Mouse (Mus musculus) left cerebral cortex, postnatal 25 days (tissue): Measurements from ENCODE around the gene Leprot. TPM values are rescaled to one million over a fixed set of nuclear protein-coding genes. Genes with fewer than 3 reads are reported as not detected.

ENCODE experiments used
- DNase-seq, 2 experiments: peaks; one replicate each; pipeline ENCODE4 v3.0.0; 2022; ENCODE audit warnings: low spot score in 2 of 2, mixed read lengths in 1 of 2
- intact Hi-C: fragments of 180-260 bp; cut with DNase I; formaldehyde crosslinking; loops from one replicate; pipeline ENCODE4 v1.15.1; 2025
- total RNA-seq, 2 experiments: library from RNA; stranded (reverse); gene quantifications; 2 replicates each; pipeline ENCODE4 v1.2.3; 2021

Leprot gene
- 10 to 100 TPM; 26.4 to 27.8 TPM for total RNA-seq

DNA sequence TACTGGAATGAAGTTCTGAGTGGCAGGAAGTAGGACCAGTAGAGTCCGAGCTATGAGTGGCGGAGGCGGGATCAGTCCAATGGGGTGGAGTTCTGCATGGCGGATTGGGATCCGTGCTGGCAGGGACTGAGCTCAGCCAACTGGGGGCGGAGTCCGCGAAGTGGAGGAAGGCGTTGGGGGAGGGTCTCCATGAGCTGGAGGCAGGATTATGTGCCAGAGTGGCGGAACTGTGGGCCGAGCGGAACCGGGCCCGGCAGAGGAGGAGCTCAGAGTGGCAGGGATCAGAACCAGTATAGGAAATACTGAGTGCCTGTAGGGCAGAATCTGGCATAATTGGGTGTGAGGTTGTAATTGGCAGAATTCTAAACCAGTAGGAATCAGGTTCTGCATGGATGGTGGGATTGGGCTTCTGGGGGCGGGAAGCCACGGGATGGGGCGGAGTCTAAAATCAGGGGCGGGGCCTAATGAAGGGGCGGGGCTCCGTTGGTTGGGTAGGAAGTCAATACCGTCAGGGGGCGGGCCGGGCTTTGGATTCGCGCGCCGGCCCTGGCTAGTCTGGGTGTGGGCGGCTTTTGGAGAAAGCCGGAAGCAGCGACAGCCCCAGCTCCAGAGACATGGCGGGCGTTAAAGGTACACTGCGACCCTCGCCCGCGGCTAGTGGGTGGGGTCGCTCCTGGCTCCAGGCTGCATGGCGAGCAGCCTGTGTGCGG, at the start of gene Leprot:
Gene Leprot (plus strand): TSS at position 523 of the 710 bp plus-strand sequence.
- intact Hi-C loops: loop anchor here (10.0 kb wide), 2 partner anchors 263 to 293 kb away; no protein-coding TSS in a partner anchor
- DNase-seq: peak; percentile 100

DNA sequence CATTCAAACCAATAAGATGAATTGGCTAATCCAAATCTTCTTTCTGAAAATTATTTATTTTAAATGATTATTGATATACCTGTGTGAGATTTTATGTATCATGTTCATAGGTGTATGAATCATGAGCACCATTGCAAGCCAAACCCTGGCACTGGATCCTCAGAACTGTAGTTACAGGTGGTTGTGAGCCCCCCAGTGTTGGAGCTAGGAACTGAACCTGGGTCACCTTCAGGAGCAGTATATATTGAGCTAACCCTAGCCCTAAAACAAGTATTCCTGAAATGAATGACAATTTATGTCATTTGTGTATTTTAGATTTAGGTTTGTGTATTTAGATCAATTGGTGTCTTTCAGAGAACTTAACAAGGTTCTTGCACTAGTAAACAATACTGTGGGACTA, 45.8 kb upstream of the Leprot start:
- DNase-seq: no peak
- intact Hi-C loops: no loop called here

- intact Hi-C loops: no loop called here
- DNase-seq: no peak
Observed at GRCm38 (mm10) chr4:101603635-101604034, 43.9 kb upstream of the Leprot start.

DNA sequence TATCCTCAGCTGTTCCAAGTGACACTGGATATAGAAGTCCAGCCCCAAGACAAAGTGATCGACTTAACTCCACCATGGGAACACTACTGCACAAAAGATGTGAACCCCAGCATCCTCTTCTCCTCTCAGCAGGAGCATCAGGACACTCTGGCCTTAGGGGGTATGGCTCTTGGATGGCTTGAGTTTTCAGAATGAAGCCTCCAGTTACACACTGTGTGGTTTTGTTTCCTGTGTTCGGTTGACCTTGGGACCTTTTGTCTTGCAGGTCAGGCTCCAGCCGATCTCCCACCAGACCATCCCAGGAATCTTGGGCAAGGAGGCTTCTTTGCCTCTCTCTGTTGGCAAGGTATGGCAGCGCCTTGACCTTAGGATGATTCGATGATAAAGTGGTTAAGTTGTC, 31.0 kb upstream of the Leprot start:
- no peak for DNase-seq
- intact Hi-C loops: loop anchor here (5.0 kb wide), 1 partner anchor 109 kb away; no protein-coding TSS in a partner anchor

DNA sequence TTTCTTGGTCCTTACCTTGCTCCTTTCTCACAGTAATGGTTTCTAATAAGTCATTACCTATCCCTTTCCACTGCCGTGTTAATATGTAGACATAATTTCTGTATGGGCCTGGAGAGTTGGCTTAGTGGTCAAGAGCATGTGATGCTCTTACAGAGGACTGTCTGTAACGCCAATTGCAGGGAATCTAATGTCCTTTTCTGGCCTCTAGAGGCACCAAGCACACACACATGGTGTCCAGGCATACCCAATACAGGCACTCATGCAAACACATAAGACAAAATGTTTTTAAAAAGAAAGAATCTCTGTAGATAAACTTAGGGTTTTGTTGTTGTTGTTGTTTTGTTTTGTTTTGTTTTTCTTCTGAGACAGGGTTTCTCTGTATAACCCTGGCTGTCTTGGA, 29.8 kb upstream of the Leprot start:
- DNase-seq: no peak
- intact Hi-C loops: loop anchor here (5.0 kb wide), 1 partner anchor 110 kb away; no protein-coding TSS in a partner anchor

DNA sequence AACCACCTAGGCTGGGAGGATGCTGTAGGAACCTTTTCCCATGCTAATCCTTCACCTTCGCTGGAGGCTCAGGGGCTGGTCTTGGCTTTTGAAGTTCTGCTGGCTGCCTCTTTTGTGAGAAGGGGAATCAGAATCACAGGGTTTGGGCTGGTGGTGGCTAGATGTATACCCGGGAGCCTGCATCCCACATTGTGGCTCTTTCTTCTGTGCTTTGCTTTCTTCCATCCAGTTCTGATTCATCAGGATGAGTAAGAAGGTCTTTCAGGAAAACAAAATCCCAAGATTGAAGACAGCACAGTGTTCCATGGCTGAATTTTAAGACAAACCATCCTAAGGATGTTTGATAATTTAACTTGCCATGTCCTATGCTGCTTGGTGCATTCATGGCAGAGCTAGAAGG, 27.3 kb upstream of the Leprot start:
- peak in 1 of 2 experiments; percentile 57 for DNase-seq
- intact Hi-C loops: no loop called here

DNA sequence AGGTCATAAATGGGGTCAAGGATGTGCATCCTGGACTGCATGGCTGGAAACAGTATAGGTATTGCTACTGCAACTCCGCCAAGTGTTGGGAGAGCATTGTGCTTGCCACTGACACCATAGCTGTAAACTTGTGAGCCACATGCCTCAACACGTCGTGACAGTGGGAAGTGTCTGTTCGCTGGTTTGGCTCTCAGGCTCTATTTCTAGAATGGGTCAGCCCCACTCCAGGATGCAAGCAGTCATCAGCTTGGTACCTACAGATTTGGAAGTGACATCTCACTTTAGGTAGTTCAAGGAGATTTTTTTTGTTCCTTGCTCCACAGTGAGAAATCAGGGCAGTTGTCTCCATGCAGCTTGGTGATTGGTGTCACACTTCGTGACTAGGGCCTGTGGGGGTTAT, 26.3 kb upstream of the Leprot start:
- intact Hi-C loops: no loop called here
- DNase-seq: peak in 1 of 2 experiments; percentile 65

DNA sequence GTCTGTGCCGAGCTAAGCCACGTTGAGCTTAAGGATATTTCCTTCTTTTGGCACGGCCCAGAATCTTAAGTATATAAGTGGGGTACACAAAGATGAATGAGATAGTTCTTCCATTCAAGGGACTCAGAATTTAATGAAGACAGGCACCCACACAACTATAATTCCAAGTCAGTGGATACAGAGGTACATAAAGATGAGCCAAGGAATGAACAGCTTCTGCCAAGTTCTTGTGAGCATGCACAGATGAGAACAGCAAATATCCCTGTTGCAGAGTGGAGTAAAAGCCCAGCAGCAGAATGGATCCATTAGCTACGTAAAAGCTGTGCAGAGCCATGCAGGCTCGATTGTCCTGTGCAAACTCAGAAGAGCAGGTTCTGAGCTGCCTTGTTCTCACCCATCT, 22.2 kb upstream of the Leprot start:
- intact Hi-C loops: no loop called here
- no peak for DNase-seq

DNA sequence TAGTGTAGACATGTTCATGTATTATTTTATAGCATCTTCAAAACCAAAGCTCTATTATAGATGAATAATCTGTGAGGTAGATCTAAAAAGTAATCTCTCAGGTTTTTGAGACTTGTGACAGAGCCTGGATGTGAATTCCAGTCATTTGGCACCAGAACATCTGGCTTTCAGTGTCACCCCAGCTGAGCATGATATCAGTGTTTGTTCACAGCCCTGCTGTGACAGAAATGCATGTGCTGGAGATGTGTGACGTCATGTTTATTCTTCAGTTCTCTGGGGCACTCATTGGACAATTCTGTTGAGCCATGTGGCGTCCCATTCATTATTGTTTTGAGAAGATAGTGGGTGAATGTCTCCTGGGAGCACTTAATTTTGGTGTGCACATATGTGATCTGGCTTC, 11.9 kb upstream of the Leprot start:
- DNase-seq: no peak
- intact Hi-C loops: no loop called here

- intact Hi-C loops: no loop called here
- DNase-seq: no peak
Observed at GRCm38 (mm10) chr4:101637472-101637871, 10.0 kb upstream of the Leprot start.

DNA sequence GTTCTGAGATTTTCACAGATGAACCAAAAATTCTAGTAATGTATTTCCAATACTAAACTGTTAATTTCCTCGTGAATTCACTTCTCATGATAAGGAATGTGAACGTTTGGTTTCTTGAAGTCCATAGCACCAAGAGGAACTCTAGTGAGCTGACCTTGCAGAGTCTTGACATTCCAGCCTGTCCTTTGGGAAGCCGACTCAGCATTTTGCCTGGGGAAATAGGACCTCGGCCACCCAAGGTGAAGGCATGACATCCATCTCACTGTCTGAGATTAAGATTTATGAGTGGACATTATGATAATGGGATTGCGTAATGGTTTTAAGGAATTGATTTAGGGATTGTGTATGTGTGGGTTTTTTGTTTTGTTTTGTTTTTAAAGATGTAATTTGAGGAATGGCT, 6.9 kb upstream of the Leprot start:
- intact Hi-C loops: loop anchor here (5.0 to 10.0 kb wide), 3 partner anchors 123 to 286 kb away; no protein-coding TSS in a partner anchor

GRCm38 (mm10) chr4:101642708-101643107, 4.8 kb upstream of the Leprot start:
- intact Hi-C loops: loop anchor here (5.0 to 10.0 kb wide), 3 partner anchors 125 to 288 kb away; no protein-coding TSS in a partner anchor
- peak in 1 of 2 experiments; percentile 31 for DNase-seq

More for the DNA sequence above, 6.9 kb upstream of the Leprot start:
- no peak for DNase-seq

GRCm38 (mm10) chr4:101643216-101643615, 4.3 kb upstream of the Leprot start:
- peak; percentile 39 to 82 for DNase-seq
- intact Hi-C loops: loop anchor here (5.0 to 10.0 kb wide), 3 partner anchors 126 to 288 kb away; no protein-coding TSS in a partner anchor

- no peak for DNase-seq
- intact Hi-C loops: loop anchor here (10.0 kb wide), 2 partner anchors 262 to 292 kb away; no protein-coding TSS in a partner anchor
Observed at GRCm38 (mm10) chr4:101646857-101647195, 692 bp upstream of the Leprot start.

GRCm38 (mm10) chr4:101647976-101648642, 591 bp downstream of the Leprot start:
- intact Hi-C loops: loop anchor here (10.0 kb wide), 2 partner anchors 263 to 293 kb away; no protein-coding TSS in a partner anchor
- no peak for DNase-seq

- intact Hi-C loops: loop anchor here (10.0 kb wide), 2 partner anchors 264 to 294 kb away; no protein-coding TSS in a partner anchor
- no peak for DNase-seq
Observed at GRCm38 (mm10) chr4:101648745-101649144, 1.2 kb downstream of the Leprot start.

DNA sequence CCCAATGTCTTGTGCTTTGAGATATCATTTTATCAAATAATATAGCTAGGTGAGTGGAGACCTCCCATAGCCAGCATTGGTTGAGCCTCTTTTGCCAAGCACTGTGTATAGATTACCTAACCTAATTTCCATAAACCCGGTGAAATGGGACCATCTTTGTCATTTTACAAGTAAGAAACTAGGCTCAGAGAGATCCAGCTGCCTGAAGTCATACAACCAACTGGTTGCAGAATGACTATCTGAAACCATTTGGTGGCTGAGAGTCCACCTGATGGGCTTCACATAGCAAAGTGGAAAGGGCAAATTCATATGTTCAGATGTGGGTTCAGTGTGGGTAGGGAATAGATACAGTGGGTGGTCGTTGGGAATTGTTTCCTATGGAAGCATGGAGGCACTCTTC, 3.4 kb downstream of the Leprot start:
- DNase-seq: no peak
- intact Hi-C loops: no loop called here

DNA sequence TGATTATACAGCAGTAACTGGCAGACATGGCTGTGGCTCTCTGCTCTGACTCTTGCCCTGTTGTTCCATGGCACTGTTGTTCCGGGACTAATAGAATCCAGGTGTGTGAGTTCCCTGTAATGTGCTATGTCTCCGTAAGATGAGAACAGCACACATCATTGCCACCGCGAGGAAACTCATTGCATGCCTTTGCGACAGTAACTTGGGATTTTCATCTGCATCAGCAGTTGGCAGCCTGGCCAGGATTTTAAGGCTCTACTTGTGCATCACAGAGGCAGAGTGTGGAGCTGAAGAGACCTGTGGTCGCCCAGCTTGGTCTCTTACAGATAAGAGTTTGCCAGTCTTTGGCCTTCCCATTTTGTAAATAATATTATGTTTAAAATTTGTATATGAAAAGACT, 6.7 kb downstream of the Leprot start:
- DNase-seq: no peak
- intact Hi-C loops: no loop called here

DNA sequence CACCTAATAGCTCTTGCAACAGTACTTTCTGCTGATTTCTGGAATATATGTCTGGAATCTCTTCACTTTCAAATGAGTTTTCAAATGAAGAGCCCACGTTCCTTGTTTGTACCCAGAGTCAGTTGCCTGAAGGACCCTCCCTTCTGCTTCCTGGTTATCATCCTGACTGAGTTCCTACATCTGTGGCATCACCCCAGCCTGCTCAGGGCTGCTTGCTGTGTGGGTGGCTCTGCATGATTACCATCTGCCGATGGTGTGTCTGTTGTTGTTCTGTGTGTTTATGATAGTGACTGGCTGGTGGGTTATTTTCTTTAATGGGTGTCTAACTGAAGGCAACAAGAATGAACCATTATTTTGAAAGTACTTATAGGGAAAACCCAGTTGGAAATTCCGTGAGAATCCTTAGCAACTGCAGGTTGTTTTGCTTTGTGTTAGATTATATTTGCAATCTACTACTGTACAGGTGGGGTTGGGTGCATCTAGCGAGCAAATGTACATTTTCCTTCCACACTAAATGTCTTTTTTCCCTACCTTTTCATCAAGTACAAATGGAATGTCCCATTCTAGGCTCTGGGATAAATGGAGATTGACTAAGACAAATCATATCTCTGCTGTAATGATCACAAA, 7.4 kb downstream of the Leprot start:
- intact Hi-C loops: no loop called here
- no peak for DNase-seq

DNA sequence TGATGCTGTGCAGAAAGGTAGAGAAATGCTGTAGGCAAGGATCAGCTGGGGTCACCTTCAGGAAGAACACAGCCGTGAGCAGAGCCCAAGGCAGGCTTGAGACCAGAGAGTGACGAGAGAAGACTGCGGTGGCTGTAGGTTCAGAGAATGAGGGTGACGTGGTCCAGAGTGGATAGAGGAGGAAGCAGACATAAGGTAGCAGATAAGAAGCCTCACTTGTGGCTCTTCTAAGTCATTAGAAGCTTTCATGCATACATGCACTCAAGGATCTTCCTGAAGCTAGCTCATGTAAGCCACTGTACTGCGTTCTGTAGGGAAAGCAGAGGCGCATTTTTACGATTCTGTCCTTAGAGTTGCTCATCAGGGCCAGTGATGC, 7.9 kb downstream of the Leprot start:
- intact Hi-C loops: no loop called here

More for the DNA sequence above, 7.9 kb downstream of the Leprot start:
- DNase-seq: no peak
